Mouse (Mus musculus): ENCODE measurements at regions not wholly inside any gene's neighbourhood (a gene's known extent, or its start where the extent isn't known, plus 50 kb on each side); places are given as distances from the start of the nearest gene placed in this dataset.

DNA sequence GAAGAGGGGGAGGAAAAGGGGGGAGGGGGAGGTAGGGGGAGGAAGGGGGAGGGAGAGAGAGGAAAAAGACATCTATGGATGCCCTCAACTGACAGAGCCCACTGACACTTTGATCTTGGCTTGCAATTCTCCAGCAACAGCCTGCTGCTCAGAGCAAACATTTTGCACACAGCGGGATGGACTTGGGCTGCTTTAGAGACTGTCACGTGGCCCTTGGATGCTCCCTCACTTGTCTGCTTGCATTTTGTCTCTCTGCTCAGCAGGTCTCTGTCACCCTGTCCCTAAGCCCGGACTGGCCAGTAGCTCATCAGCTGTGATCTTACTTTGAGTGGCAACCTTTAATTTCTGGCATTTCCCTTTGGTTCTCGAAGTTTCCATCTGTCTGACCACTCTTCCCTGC, 421.4 kb upstream of the Fam19a5 start:
- Histone ChIP-seq H3K4me3 (no peak overlapping the region), H3K27ac (no peak overlapping the region), H3K9ac (no peak overlapping the region), H3K36me3 (no peaks in the 10 kb centered on the region), H3K27me3 (no peaks in the 10 kb centered on the region), H3K4me2 (replicated peaks) (no peak overlapping the region), H3K4me1 (no peaks in the 10 kb centered on the region), H3K9me3 (no peaks in the 10 kb centered on the region)
- WGBS = 24% methylated on average over 4 of the region's 4 CpGs
- ATAC-seq (ENCODE audit: low FRiP score, low read depth) = no peak

DNA sequence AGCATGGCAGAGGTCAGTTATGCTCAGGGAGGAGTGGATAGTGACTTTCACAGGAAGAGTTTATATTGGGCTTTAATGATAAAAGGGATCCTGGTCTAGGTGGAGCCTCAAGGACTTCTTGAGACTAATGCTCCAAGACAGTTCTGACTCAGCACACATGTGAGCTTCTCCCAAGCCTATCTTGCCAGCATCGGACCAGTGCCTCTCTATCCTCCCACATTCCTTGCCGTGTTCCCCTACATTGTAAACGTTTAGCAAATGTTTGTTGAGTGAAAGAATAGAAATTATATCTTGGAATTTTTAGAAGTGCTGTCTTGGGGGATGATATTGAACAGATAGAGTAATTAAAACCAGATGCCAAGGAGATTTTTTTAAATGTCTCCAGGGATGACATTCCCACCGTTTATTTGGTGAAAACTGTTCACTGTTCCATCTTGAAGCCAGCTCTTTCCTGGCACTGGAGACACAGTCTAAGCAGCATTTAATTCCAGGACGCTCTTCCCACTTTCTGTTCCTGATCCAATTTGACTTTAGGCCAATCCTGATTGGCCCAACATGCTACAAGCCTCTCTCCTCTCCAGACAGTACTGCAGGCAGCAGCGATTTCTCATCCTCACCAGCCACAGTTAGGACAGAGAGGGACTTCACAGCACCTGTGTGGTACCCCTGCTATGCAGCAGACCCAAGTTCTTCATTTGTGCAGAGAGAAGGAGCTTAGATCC, 418.5 kb upstream of the Fam19a5 start:
- H3K27ac ChIP-seq = no peak overlapping the region
- H3K9ac ChIP-seq = no peak overlapping the region
- no peaks in the 10 kb centered on the region for H3K9me3 ChIP-seq
- no peaks in the 10 kb centered on the region for H3K36me3 ChIP-seq
- no peak for ATAC-seq (ENCODE audit: low FRiP score, low read depth)
- H3K4me2 ChIP-seq (replicated peaks) = no peak overlapping the region
- no peak overlapping the region for H3K4me3 ChIP-seq
- WGBS = 65% methylated on average over 6 of the region's 6 CpGs
- H3K27me3 ChIP-seq = no peaks in the 10 kb centered on the region
- no peaks in the 10 kb centered on the region for H3K4me1 ChIP-seq

DNA sequence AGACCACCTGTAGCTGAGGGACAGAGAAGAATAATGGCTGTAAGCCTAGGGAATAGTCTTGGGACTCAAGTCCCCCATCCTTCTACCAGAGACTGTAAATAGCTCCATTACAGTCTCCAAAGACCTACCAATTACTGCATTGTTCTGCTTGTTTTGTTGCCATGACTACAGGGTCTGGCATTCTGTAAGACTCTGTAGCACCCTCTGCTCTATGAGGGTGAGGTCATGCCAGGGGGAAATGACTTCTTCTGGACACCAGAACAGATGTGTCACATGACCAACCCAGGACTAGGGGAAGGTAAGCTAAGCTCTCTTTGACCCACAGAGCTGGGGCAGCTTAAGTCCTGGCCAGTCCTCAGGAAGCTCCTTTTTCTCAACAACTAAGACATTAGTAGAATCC, 405.2 kb upstream of the Fam19a5 start:
- no peak for ATAC-seq (ENCODE audit: low FRiP score, low read depth)
- Histone ChIP-seq H3K9me3 (no peaks in the 10 kb centered on the region), H3K9ac (no peak overlapping the region), H3K4me3 (no peak overlapping the region), H3K27ac (no peak overlapping the region), H3K36me3 (no peaks in the 10 kb centered on the region), H3K4me1 (no peaks in the 10 kb centered on the region), H3K4me2 (replicated peaks) (no peak overlapping the region), H3K27me3 (no peaks in the 10 kb centered on the region)

DNA sequence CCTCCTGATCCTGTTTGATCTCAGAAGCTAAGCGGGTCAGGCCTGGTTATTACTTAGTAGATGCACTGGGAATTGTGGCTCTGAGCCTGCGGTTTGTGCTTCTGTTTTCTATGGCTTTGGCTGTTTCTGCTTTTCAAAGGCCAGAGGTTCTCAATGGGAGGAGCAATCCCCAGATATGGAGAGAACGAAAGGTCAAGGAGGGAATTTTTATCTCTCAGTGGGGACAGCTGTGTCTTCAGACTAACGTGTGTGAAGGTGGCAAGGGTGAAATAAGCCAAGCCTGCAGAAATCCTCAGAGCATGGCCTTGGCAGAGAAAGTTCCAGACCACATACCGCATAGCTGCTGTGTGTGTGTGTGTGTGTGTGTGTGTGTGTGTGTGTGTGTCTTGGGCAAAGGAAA, 375.0 kb upstream of the Fam19a5 start:
- Histone ChIP-seq H3K36me3 (no peaks in the 10 kb centered on the region), H3K4me3 (no peak overlapping the region), H3K4me2 (replicated peaks) (no peak overlapping the region), H3K9ac (no peak overlapping the region), H3K9me3 (no peaks in the 10 kb centered on the region), H3K27me3 (no peaks in the 10 kb centered on the region), H3K4me1 (no peaks in the 10 kb centered on the region), H3K27ac (no peak overlapping the region)
- 76% methylated on average over 5 of the region's 5 CpGs for WGBS
- no peak for ATAC-seq (ENCODE audit: low FRiP score, low read depth)

DNA sequence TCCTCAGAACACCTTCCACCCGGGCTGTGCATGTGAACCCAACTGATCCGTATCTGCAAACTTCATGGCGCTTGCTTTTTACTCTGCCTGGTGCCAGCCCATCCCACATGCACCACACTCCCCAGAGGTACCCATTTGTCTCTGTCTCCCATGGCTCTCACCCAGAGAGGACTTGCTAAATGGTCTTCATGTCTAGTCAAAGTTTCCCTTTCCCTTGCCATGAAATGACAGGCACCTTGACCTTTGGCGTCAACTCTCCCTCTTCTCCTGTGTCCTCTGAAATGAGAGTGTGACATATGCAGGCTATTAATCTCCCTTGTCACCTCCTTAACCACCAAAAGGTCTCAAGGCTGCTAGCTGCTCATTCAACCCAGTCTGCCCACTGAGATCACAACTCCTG, 373.2 kb upstream of the Fam19a5 start:
- Histone ChIP-seq H3K27me3 (no peaks in the 10 kb centered on the region), H3K36me3 (no peaks in the 10 kb centered on the region), H3K9me3 (no peaks in the 10 kb centered on the region), H3K4me1 (no peaks in the 10 kb centered on the region), H3K9ac (no peak overlapping the region), H3K27ac (no peak overlapping the region), H3K4me2 (replicated peaks) (no peak overlapping the region), H3K4me3 (no peak overlapping the region)
- no peak for ATAC-seq (ENCODE audit: low FRiP score, low read depth)
- 52% methylated on average over 4 of the region's 4 CpGs for WGBS

DNA sequence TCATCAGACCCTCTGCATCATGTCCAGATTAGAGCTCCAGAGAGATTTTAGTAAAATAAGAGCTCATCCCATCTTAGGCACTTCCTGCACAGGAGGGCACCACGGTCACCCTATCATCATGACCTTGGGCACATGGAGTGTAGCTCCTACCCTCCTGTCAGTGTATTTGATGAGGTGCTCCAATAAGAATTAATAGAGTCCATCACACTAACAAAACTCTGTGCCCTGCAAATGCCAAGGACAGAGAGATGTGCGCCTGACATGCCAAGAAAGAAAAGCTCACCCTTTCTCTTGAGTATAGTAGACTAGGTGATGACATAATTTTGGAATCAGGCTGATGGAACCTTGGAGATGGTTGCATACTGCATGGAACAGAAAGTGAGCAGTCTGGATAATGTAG, 371.0 kb upstream of the Fam19a5 start:
- Histone ChIP-seq H3K27me3 (no peaks in the 10 kb centered on the region), H3K9ac (no peak overlapping the region), H3K27ac (no peak overlapping the region), H3K9me3 (no peaks in the 10 kb centered on the region), H3K4me3 (no peak overlapping the region), H3K4me2 (replicated peaks) (no peak overlapping the region), H3K36me3 (no peaks in the 10 kb centered on the region), H3K4me1 (no peaks in the 10 kb centered on the region)
- WGBS = 93% methylated on average over 2 of the region's 2 CpGs
- no peak for ATAC-seq (ENCODE audit: low FRiP score, low read depth)

DNA sequence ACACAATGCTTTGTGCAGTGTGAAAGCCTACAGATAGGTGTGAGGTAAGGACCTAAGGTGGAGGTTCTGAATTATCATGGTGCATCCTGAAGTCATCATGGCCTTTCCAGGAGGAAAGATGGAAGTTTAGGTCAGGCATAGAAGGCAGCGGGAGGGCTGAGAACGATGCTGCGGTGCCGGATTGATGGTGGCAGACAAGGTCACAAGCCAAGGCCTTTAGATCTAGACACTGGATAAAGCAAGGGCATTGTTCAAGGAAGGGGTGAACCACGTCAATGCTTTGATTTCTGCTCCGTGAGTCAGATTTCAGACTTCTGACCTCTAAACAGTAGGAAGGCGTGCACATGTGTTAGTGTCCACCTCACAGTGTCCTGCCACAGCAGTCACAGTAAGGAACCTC, 365.5 kb upstream of the Fam19a5 start:
- H3K27ac ChIP-seq = no peak overlapping the region
- no peak overlapping the region for H3K4me3 ChIP-seq
- H3K4me2 ChIP-seq (replicated peaks) = no peak overlapping the region
- no peak overlapping the region for H3K9ac ChIP-seq
- no peaks in the 10 kb centered on the region for H3K4me1 ChIP-seq
- H3K36me3 ChIP-seq = no peaks in the 10 kb centered on the region
- no peaks in the 10 kb centered on the region for H3K27me3 ChIP-seq
- no peak for ATAC-seq (ENCODE audit: low FRiP score, low read depth)
- WGBS = 86% methylated on average over 7 of the region's 7 CpGs
- no peaks in the 10 kb centered on the region for H3K9me3 ChIP-seq

DNA sequence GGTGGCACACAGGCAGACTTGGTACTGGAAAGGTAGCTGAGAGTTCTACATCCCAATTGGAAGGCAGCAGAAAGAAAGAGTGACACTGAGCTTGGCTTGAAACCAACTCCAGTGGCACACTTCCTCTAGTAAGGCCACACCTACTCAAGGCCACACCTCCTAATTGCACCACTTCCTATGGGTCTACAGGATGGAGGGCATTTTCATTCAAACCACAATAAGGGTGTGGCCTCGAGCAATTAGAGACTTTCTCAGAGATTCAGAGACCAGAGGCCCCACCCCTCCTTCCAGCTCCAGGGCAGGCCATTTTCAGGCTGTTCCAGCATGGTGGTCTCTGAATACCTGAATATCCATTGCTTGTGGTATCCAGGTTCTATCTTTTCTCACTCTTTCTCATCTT, 363.3 kb upstream of the Fam19a5 start:
- no peaks in the 10 kb centered on the region for H3K27me3 ChIP-seq
- H3K4me3 ChIP-seq = no peak overlapping the region
- H3K9me3 ChIP-seq = no peaks in the 10 kb centered on the region
- WGBS = 63% methylated on average over 1 of the region's 1 CpGs
- ATAC-seq (ENCODE audit: low FRiP score, low read depth) = no peak
- no peaks in the 10 kb centered on the region for H3K4me1 ChIP-seq
- no peak overlapping the region for H3K9ac ChIP-seq
- H3K4me2 ChIP-seq (replicated peaks) = no peak overlapping the region
- no peaks in the 10 kb centered on the region for H3K36me3 ChIP-seq
- H3K27ac ChIP-seq = no peak overlapping the region

DNA sequence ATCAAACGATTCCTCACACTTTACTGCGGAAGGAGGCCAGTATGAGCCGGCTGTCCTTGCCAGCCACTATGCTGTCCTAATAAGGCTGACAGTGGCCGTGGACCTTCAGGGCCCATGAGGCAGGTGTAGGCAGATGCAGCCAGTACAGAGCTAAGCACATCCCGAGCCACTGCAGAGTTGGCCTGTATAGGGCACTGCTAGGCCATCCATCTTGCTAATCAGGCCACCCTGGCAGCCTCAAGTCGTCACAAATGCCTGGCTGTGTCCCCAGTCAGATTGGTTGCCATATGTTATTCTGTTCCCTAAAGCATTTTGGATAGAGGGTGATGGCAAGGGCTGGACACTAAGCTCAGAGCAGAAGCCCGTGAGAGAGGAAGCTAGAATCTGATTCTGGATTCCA, 359.9 kb upstream of the Fam19a5 start:
- no peaks in the 10 kb centered on the region for H3K9me3 ChIP-seq
- no peak for ATAC-seq (ENCODE audit: low FRiP score, low read depth)
- H3K9ac ChIP-seq = no peak overlapping the region
- no peak overlapping the region for H3K4me2 ChIP-seq (replicated peaks)
- no peaks in the 10 kb centered on the region for H3K4me1 ChIP-seq
- H3K4me3 ChIP-seq = no peak overlapping the region
- WGBS = 63% methylated on average over 7 of the region's 7 CpGs
- no peaks in the 10 kb centered on the region for H3K27me3 ChIP-seq
- H3K36me3 ChIP-seq = no peaks in the 10 kb centered on the region
- H3K27ac ChIP-seq = no peak overlapping the region

DNA sequence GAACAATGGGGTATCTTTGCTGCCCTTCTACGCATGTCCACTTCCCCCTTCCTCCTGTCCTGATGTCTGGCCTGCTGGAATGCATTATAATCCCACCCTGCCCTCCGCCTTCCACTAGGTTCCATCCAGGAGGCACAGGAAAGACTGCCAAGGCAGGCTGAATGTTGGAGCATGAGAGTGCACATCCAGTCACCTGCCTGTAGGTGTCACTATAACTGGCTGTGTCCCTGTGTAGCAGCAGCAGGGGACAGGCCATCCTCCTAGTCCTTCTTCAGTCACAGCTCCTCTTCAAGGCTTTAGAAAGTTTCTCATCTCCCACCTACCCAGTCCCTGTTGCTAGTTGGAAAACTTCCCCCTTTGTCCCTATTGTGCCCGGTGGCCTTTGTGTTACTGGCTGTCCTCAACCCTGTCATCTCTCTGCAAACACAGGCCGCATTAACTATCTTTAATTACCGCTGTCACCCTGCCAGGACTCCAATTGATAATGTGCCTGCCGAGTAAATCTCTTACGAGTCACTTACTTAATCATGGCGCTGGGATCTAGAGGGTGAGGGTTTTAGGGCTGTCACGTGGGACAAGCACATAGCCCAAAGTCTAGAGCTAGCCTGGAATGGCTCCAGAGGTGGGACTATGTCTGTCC, 355.2 kb upstream of the Fam19a5 start:
- no peak for ATAC-seq (ENCODE audit: low FRiP score, low read depth)
- Histone ChIP-seq H3K36me3 (no peaks in the 10 kb centered on the region), H3K4me2 (replicated peaks) (no peak overlapping the region), H3K9ac (no peak overlapping the region), H3K4me3 (no peak overlapping the region), H3K4me1 (no peaks in the 10 kb centered on the region), H3K27me3 (no peaks in the 10 kb centered on the region), H3K27ac (no peak overlapping the region), H3K9me3 (no peaks in the 10 kb centered on the region)
- WGBS = 81% methylated on average over 9 of the region's 9 CpGs

DNA sequence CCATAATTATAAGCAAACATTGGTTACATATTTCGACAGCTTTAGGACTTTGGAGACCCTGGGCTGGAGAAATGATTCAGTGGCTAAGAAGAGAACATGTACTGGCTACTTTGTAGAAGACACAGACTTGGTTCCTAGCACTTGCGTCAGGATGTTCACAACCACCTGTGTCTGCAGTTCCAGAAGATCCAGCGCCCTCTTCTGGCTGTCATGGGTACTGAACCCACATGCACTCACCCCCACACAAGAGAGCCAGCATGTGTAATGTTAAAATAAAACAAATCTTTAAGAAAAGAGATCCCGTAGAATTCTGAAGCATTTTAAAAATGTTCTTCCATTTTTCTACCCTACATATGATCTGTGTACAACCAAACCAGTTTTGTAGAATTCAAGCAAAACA, 352.2 kb upstream of the Fam19a5 start:
- H3K27me3 ChIP-seq = no peaks in the 10 kb centered on the region
- no peak overlapping the region for H3K4me3 ChIP-seq
- H3K4me2 ChIP-seq (replicated peaks) = no peak overlapping the region
- WGBS = 74% methylated on average over 4 of the region's 4 CpGs
- no peak overlapping the region for H3K27ac ChIP-seq
- H3K9ac ChIP-seq = no peak overlapping the region
- H3K9me3 ChIP-seq = no peaks in the 10 kb centered on the region
- no peaks in the 10 kb centered on the region for H3K4me1 ChIP-seq
- no peaks in the 10 kb centered on the region for H3K36me3 ChIP-seq
- ATAC-seq (ENCODE audit: low FRiP score, low read depth) = no peak

DNA sequence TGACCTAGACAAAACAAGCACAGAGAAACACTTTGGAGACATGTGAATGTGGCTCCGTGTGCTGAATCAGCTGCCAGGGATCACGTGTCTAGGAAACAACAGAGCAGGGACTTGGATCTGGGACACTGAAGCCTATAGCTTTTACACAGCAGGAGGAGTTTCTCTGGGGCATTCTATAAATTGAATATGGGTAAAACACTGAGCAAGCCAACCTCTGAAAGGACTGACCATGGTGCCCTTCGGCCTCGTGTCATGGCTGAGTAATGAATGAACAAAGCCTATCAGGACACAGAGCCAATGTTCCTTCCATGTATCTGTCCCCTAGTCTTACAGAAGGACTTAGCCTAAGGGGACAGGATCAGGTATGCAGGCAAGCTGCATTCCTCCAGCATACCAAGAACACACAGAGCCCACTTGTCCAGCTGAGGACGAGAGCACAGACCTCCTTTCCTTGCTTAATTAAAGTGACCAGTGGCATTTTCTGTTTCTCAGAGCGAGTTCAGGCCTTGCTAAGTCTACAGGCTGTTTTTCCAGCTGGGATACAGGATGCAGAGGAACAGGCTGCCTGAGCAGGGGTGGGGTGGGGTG, 347.7 kb upstream of the Fam19a5 start:
- no peak overlapping the region for H3K9ac ChIP-seq

DNA sequence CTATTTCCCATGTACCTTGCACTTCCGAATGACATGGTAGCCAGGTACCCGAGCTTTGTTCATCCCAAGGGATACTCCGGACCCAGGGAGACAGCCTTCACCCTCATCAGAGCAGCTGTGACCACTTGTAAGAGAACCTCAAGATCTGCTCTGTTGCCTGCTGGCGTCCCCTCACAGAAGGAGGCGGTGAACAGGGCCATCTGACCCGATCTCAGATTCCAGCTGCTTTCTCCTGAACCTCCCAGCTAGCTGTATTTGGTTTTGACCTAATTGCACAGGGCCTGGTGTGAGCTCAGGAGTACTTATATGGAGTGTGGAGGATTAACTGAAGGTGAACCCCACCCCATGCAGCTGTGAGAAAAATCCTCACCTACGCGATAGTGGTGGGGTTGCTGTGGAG, 344.5 kb upstream of the Fam19a5 start:
- Histone ChIP-seq H3K4me1 (no peaks in the 10 kb centered on the region), H3K4me2 (replicated peaks) (no peak overlapping the region), H3K27ac (no peak overlapping the region), H3K4me3 (no peak overlapping the region), H3K27me3 (0 out of 2 replicates have a peak, but pooled peaks cover 2% of the 10 kb centered on the region), H3K36me3 (no peaks in the 10 kb centered on the region), H3K9ac (no peak overlapping the region), H3K9me3 (no peaks in the 10 kb centered on the region)
- no peak for ATAC-seq (ENCODE audit: low FRiP score, low read depth)
- WGBS = 74% methylated on average over 8 of the region's 8 CpGs

More for the DNA sequence above, 347.7 kb upstream of the Fam19a5 start:
- Histone ChIP-seq H3K36me3 (no peaks in the 10 kb centered on the region), H3K4me1 (no peaks in the 10 kb centered on the region), H3K9me3 (no peaks in the 10 kb centered on the region), H3K4me3 (no peak overlapping the region), H3K4me2 (replicated peaks) (no peak overlapping the region), H3K27ac (no peak overlapping the region), H3K27me3 (0 out of 2 replicates have a peak, but pooled peaks cover 2% of the 10 kb centered on the region)
- no peak for ATAC-seq (ENCODE audit: low FRiP score, low read depth)
- WGBS = 62% methylated on average over 6 of the region's 6 CpGs

All from limb, embryonic 13.5 days (tissue).